Mouse (Mus musculus) MEL (cell line): Measurements from ENCODE around the gene Micu1.

Experiments used
- BHLHE40 ChIP-seq: IDR thresholded peaks from 2 replicates; pipeline ENCODE4 v1.6.1; 2012; ENCODE audit warnings: low read depth, mild to moderate bottlenecking, inconsistent platforms, low read length, improper control_type of control experiment, borderline replicate concordance
- CTCF ChIP-seq, 3 experiments: IDR thresholded peaks in 2 of 3; conservative IDR thresholded peaks in 1 of 3; 2 replicates each; pipeline ENCODE4 v1.5.1; 2011 to 2012; ENCODE audit warnings: low read length in 3 of 3, low read depth in 2 of 3, mild to moderate bottlenecking in 2 of 3, improper control_type of control experiment in 1 of 3, inconsistent platforms in 1 of 3, mixed read lengths in 1 of 3, moderate library complexity in 1 of 3; ENCODE audit not compliant: control insufficient read depth in 1 of 3, insufficient read depth in 1 of 3, poor library complexity in 1 of 3, severe bottlenecking in 1 of 3
- GABPA ChIP-seq: IDR thresholded peaks from 2 replicates; pipeline ENCODE4 v1.6.1; 2012; ENCODE audit warnings: low read depth, mild to moderate bottlenecking, inconsistent platforms, low read length, improper control_type of control experiment, moderate library complexity
- KAT2A ChIP-seq: conservative IDR thresholded peaks from 2 replicates; pipeline ENCODE4 v1.6.1; 2012; ENCODE audit warnings: low read depth, low read length, improper control_type of control experiment, inconsistent platforms
- POLR2A ChIP-seq, 2 experiments: IDR thresholded peaks; 2 replicates each; pipeline ENCODE4 v1.6.1; 2011 to 2012; ENCODE audit warnings: low read length in 2 of 2, mild to moderate bottlenecking in 2 of 2, control low read depth in 1 of 2, improper control_type of control experiment in 1 of 2, low read depth in 1 of 2, moderate library complexity in 1 of 2; ENCODE audit not compliant: control insufficient read depth in 1 of 2, insufficient read depth in 1 of 2, poor library complexity in 1 of 2
- POLR2AphosphoS5 ChIP-seq: IDR thresholded peaks from 2 replicates; pipeline ENCODE4 v1.6.1; 2012; ENCODE audit warnings: low read depth, borderline replicate concordance, mild to moderate bottlenecking, inconsistent platforms, low read length, moderate library complexity, mixed read lengths
- TAL1 ChIP-seq: IDR thresholded peaks from 2 replicates; pipeline ENCODE4 v1.6.1; 2012; ENCODE audit warnings: mild to moderate bottlenecking, inconsistent platforms, low read length, moderate library complexity, mixed read lengths
- USF2 ChIP-seq, 2 experiments: IDR thresholded peaks; 2 replicates each; pipeline ENCODE4 v1.6.1; 2011 to 2012; ENCODE audit warnings: improper control_type of control experiment in 2 of 2, low read length in 2 of 2, borderline replicate concordance in 1 of 2, inconsistent platforms in 1 of 2, low read depth in 1 of 2, mild to moderate bottlenecking in 1 of 2; ENCODE audit not compliant: insufficient read depth in 1 of 2
- ZNF384 ChIP-seq: IDR thresholded peaks from 2 replicates; pipeline ENCODE4 v1.6.1; 2012; ENCODE audit warnings: low read depth, mild to moderate bottlenecking, inconsistent platforms, low read length, improper control_type of control experiment

DNA sequence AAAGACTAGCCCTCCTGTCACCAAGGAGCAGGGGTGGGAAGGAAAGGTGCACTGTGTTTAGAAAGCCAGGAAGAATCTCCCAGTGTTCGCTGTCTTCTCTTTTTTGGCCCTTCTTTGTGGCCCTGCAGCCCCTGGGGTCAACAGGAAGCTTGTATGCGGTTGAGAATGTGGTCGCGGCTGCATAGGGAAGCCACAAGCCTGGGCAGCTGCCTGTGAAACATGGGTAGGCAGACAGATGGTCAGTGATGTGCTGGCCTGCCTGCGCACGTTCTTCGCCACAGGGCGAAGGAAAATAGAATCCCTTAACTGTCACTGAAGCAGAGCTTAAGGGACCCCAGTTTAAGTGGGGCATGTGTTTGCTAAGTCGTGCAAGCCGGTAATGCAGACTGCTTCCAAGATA lies 120.6 kb downstream of the Micu1 start:
- no peak for TF ChIP-seq CTCF (IDR thresholded peaks at IDR 0.05 in 2 of 3, conservative IDR thresholded peaks at IDR 0.05 in 1 of 3; ENCODE audit: control insufficient read depth in 1 of 3, insufficient read depth in 1 of 3, low read depth in 2 of 3, low read length in 3 of 3, poor library complexity in 1 of 3, severe bottlenecking in 1 of 3)
- TF ChIP-seq KAT2A, result no peak
- TF ChIP-seq TAL1, result no peak
- TF ChIP-seq POLR2AphosphoS5, result no peak
- no peak for TF ChIP-seq BHLHE40
- TF ChIP-seq POLR2A (IDR thresholded peaks at IDR 0.05; ENCODE audit: control insufficient read depth in 1 of 2, insufficient read depth in 1 of 2, low read depth in 1 of 2, low read length in 2 of 2, poor library complexity in 1 of 2), result no peak
- TF ChIP-seq USF2 (IDR thresholded peaks at IDR 0.05; ENCODE audit: borderline replicate concordance in 1 of 2, insufficient read depth in 1 of 2, low read depth in 1 of 2, low read length in 2 of 2), result no peak
- TF ChIP-seq GABPA, result no peak
- TF ChIP-seq ZNF384, result no peak
